Mouse (Mus musculus) MEL (cell line): ENCODE measurements around the gene Dpy19l3. TPM values are rescaled to one million over a fixed set of nuclear protein-coding genes. Genes with fewer than 3 reads are reported as not detected.

Experiments used
- DNase-seq: peaks from one replicate; pipeline ENCODE4 v3.0.0; 2011; ENCODE audit warnings: low read depth, low spot score
- H3K27ac ChIP-seq: 2 replicates; pipeline ENCODE4 v1.5.1; 2012; ENCODE audit warnings: low read depth, mild to moderate bottlenecking, control low read depth, low read length, moderate library complexity; ENCODE audit not compliant: control insufficient read depth
- H3K27me3 ChIP-seq, 2 experiments: fragments of 150-350 bp in 1 of 2; sonication (generic) in 1 of 2; 2 replicates each; pipeline ENCODE4 v1.6.1; 2012; ENCODE audit warnings: low read length in 2 of 2, mild to moderate bottlenecking in 2 of 2, improper control_type of control experiment in 1 of 2, moderate library complexity in 1 of 2; ENCODE audit not compliant: insufficient read depth in 2 of 2, control insufficient read depth in 1 of 2
- H3K36me3 ChIP-seq, 2 experiments: 2 replicates each; pipeline ENCODE4 v1.6.1; 2012 to 2014; ENCODE audit warnings: low read length in 2 of 2, improper control_type of control experiment in 1 of 2, inconsistent platforms in 1 of 2, mild to moderate bottlenecking in 1 of 2; ENCODE audit not compliant: insufficient read depth in 2 of 2, control insufficient read depth in 1 of 2
- H3K4me1 ChIP-seq, 2 experiments: fragments of 150-350 bp in 1 of 2; sonication (generic) in 1 of 2; 2 replicates each; pipeline ENCODE4 v1.6.1; 2012; ENCODE audit warnings: low read length in 2 of 2, improper control_type of control experiment in 1 of 2, mild to moderate bottlenecking in 1 of 2; ENCODE audit not compliant: insufficient read depth in 2 of 2, control insufficient read depth in 1 of 2
- H3K4me3 ChIP-seq, 2 experiments: fragments of 150-350 bp in 1 of 2; sonication (generic) in 1 of 2; 2 replicates each; pipeline ENCODE4 v1.5.1; 2012; ENCODE audit warnings: low read depth in 2 of 2, low read length in 2 of 2, mild to moderate bottlenecking in 2 of 2, moderate library complexity in 2 of 2, control low read depth in 1 of 2, improper control_type of control experiment in 1 of 2; ENCODE audit not compliant: control insufficient read depth in 1 of 2, insufficient read depth in 1 of 2
- H3K79me2 ChIP-seq: 2 replicates; pipeline ENCODE4 v1.6.1; 2012; ENCODE audit warnings: mild to moderate bottlenecking, low read length, moderate library complexity; ENCODE audit not compliant: control insufficient read depth, poor library complexity, insufficient read depth
- H3K9ac ChIP-seq: 2 replicates; pipeline ENCODE4 v1.6.1; 2012; ENCODE audit warnings: low read depth, mild to moderate bottlenecking, control low read depth, low read length, moderate library complexity; ENCODE audit not compliant: control insufficient read depth, poor library complexity, severe bottlenecking
- H3K9me3 ChIP-seq: fragments of 150-350 bp; sonication (generic); replicated peaks from 2 replicates; pipeline ENCODE4 v1.6.1; 2012; ENCODE audit warnings: mild to moderate bottlenecking, low read length, improper control_type of control experiment, moderate library complexity; ENCODE audit not compliant: insufficient read depth
- BHLHE40 ChIP-seq: IDR thresholded peaks from 2 replicates; pipeline ENCODE4 v1.6.1; 2012; ENCODE audit warnings: low read depth, mild to moderate bottlenecking, inconsistent platforms, low read length, improper control_type of control experiment, borderline replicate concordance
- CTCF ChIP-seq, 3 experiments: IDR thresholded peaks in 2 of 3; conservative IDR thresholded peaks in 1 of 3; 2 replicates each; pipeline ENCODE4 v1.5.1; 2011 to 2012; ENCODE audit warnings: low read length in 3 of 3, low read depth in 2 of 3, mild to moderate bottlenecking in 2 of 3, improper control_type of control experiment in 1 of 3, inconsistent platforms in 1 of 3, mixed read lengths in 1 of 3, moderate library complexity in 1 of 3; ENCODE audit not compliant: control insufficient read depth in 1 of 3, insufficient read depth in 1 of 3, poor library complexity in 1 of 3, severe bottlenecking in 1 of 3
- ELF1 ChIP-seq: IDR thresholded peaks from 2 replicates; pipeline ENCODE4 v1.6.1; 2014; ENCODE audit warnings: low read depth, mild to moderate bottlenecking, inconsistent platforms, low read length, improper control_type of control experiment, moderate library complexity
- EP300 ChIP-seq, 2 experiments: IDR thresholded peaks; 2 replicates each; pipeline ENCODE4 v1.6.1; 2011; ENCODE audit warnings: improper control_type of control experiment in 2 of 2, low read length in 2 of 2, low read depth in 1 of 2, mild to moderate bottlenecking in 1 of 2
- ETS1 ChIP-seq: IDR thresholded peaks from 2 replicates; pipeline ENCODE4 v1.6.1; 2012; ENCODE audit warnings: low read depth, mild to moderate bottlenecking, inconsistent platforms, low read length, improper control_type of control experiment, moderate library complexity
- HCFC1 ChIP-seq: IDR thresholded peaks from 2 replicates; pipeline ENCODE4 v1.6.1; 2012; ENCODE audit warnings: low read depth, mild to moderate bottlenecking, inconsistent platforms, low read length, improper control_type of control experiment, moderate library complexity
- MAX ChIP-seq: IDR thresholded peaks from 2 replicates; pipeline ENCODE4 v1.6.1; 2011; ENCODE audit warnings: low read length, improper control_type of control experiment
- MEF2A ChIP-seq: IDR thresholded peaks from 2 replicates; pipeline ENCODE4 v1.6.1; 2014; ENCODE audit warnings: low read depth, mild to moderate bottlenecking, inconsistent platforms, low read length, improper control_type of control experiment; ENCODE audit not compliant: poor library complexity, insufficient replicate concordance, severe bottlenecking; ENCODE audit errors: extremely low read depth
- MXI1 ChIP-seq: IDR thresholded peaks from 2 replicates; pipeline ENCODE4 v1.6.1; 2011; ENCODE audit warnings: mild to moderate bottlenecking, low read depth, low read length, improper control_type of control experiment
- NELFE ChIP-seq: IDR thresholded peaks from 2 replicates; pipeline ENCODE4 v1.6.1; 2011; ENCODE audit warnings: low read depth, low read length, improper control_type of control experiment
- NRF1 ChIP-seq: IDR thresholded peaks from 2 replicates; pipeline ENCODE4 v1.6.1; 2014; ENCODE audit warnings: low read depth, mild to moderate bottlenecking, inconsistent platforms, low read length, improper control_type of control experiment, moderate library complexity; ENCODE audit not compliant: poor library complexity, insufficient read depth, severe bottlenecking
- POLR2A ChIP-seq, 2 experiments: IDR thresholded peaks; 2 replicates each; pipeline ENCODE4 v1.6.1; 2011 to 2012; ENCODE audit warnings: low read length in 2 of 2, mild to moderate bottlenecking in 2 of 2, control low read depth in 1 of 2, improper control_type of control experiment in 1 of 2, low read depth in 1 of 2, moderate library complexity in 1 of 2; ENCODE audit not compliant: control insufficient read depth in 1 of 2, insufficient read depth in 1 of 2, poor library complexity in 1 of 2
- POLR2AphosphoS2 ChIP-seq: IDR thresholded peaks from 2 replicates; pipeline ENCODE4 v1.6.1; 2011; ENCODE audit warnings: low read length, improper control_type of control experiment
- RAD21 ChIP-seq: IDR thresholded peaks from 2 replicates; pipeline ENCODE4 v1.6.1; 2011; ENCODE audit warnings: mild to moderate bottlenecking, low read depth, low read length, improper control_type of control experiment
- SIN3A ChIP-seq: IDR thresholded peaks from 2 replicates; pipeline ENCODE4 v1.6.1; 2012; ENCODE audit warnings: low read length, improper control_type of control experiment, inconsistent platforms
- TBP ChIP-seq: IDR thresholded peaks from 2 replicates; pipeline ENCODE4 v1.8.0; 2011; ENCODE audit warnings: low read depth, low read length, improper control_type of control experiment
- TCF12 ChIP-seq: IDR thresholded peaks from 2 replicates; pipeline ENCODE4 v1.6.1; 2014; ENCODE audit warnings: low read depth, mild to moderate bottlenecking, inconsistent platforms, low read length, improper control_type of control experiment, moderate library complexity
- ZC3H11A ChIP-seq: IDR thresholded peaks from 2 replicates; pipeline ENCODE4 v1.6.1; 2012; ENCODE audit warnings: low read depth, mild to moderate bottlenecking, inconsistent platforms, low read length, improper control_type of control experiment
- polyA plus RNA-seq, 2 experiments: library from polyadenylated mRNA; stranded (reverse) in 1 of 2; unstranded in 1 of 2; fragments of >175 nt in 1 of 2; fragments of >200 nt in 1 of 2; gene quantifications; 2 replicates each; pipeline versions ENCODE4 v1.2.1 to v1.2.4; 2012; ENCODE audit warnings: low replicate concordance in 2 of 2, low read depth in 1 of 2; ENCODE audit not compliant: insufficient read length in 2 of 2, insufficient read depth in 1 of 2, missing spikeins in 1 of 2
- total RNA-seq: library from RNA; depleted of rRNA; stranded (reverse); fragments of 300-350 nt; gene quantifications from 2 replicates; pipeline ENCODE4 v1.2.3, GENCODE M21; 2012; rRNA removed

Dpy19l3 gene
- 5.6 and 7.4 TPM in 2 replicates for total RNA-seq
- polyA plus RNA-seq: 1 to 10 TPM in 1 of 2 experiments, not detected in 1; 9.9 TPM

DNA sequence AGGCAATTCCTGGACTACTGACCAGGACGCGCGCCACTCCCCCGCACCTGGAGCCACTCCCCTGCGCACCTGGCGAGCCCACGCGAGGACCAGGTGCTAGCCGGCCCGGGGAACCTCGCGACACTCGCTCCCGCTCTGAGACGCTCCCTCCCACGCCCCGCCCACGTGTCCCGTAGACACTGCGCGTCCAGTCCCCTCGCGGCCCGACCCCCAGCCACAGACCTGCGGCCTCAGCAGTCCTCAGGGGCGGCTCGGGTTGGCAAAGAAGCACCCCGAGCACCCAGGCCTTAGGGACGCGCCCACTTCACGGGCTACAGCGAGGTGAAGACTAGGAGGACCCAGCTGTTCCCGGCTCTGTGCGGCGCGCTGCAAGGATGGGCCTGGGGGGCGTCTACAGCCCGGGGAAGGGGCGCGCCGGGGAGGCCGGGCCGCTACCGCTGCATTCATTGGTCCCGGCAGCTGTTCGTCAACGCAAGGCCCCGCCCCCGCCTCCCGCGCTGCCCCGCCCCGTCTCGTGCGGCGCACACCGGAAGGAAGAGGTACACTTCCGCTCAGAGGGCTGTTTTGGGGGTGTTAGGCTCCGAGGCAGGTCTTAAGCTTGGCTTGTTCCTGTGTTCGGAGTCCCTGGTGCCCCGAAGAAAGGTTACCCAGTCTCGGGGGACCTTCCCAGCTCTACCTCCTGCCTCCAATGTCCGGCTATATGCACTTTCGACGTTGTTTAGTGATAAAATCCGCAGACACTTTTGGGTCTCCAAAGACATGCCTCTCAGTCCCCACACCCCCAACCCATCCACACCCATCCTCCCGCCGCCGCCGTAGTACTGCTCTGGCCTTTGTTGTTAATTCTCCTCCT lies at the start of gene Dpy19l3:
Gene Dpy19l3, minus strand, starts transcription at position 422 of the 853 bp plus-strand sequence.
- H3K9ac ChIP-seq: peak within 1 kb of the TSS; percentile 84
- peak; percentile 91 for DNase-seq
- H3K9me3 ChIP-seq: no peaks in the 10 kb centered on the region
- no peaks in the 10 kb centered on the region for H3K27me3 ChIP-seq
- peaks cover 2% of the 10 kb centered on the region; the same call in 1 of the 2 replicates for H3K79me2 ChIP-seq
- peak within 1 kb of the TSS; percentile 60 for H3K27ac ChIP-seq
- peaks cover 0 to 6% of the 10 kb centered on the region in 2 experiments; a peak in 2 of 4 replicates for H3K4me1 ChIP-seq
- H3K4me3 ChIP-seq: peak within 1 kb of the TSS; percentile 83 to 86
- peaks cover 0 to 3% of the 10 kb centered on the region in 2 experiments; a peak in 1 of 4 replicates for H3K36me3 ChIP-seq
- TF ChIP-seq NRF1: 0 out of 2 replicates have a peak, but pooled peaks have one; percentile 10
- TF ChIP-seq TCF12: peak; percentile 29; the same call in 1 of the 2 replicates
- TF ChIP-seq ZC3H11A: no peak
- TF ChIP-seq MXI1: peak; percentile 50
- TF ChIP-seq CTCF (IDR thresholded peaks at IDR 0.05 in 2 of 3, conservative IDR thresholded peaks at IDR 0.05 in 1 of 3; ENCODE audit: control insufficient read depth in 1 of 3, insufficient read depth in 1 of 3, low read depth in 2 of 3, low read length in 3 of 3, poor library complexity in 1 of 3, severe bottlenecking in 1 of 3): no peak
- TF ChIP-seq HCFC1: peak; percentile 75
- TF ChIP-seq POLR2AphosphoS2: peak; percentile 76
- TF ChIP-seq POLR2A (IDR thresholded peaks at IDR 0.05; ENCODE audit: control insufficient read depth in 1 of 2, insufficient read depth in 1 of 2, low read depth in 1 of 2, low read length in 2 of 2, poor library complexity in 1 of 2): peak in 1 of 2 experiments; percentile 93; a peak in 2 of 4 replicates
- TF ChIP-seq ETS1: peak; percentile 33; the same call in 1 of the 2 replicates
- 0 out of 4 replicates have a peak, but pooled peaks of 1 of the 2 experiments have one; percentile 15 for TF ChIP-seq EP300 (IDR thresholded peaks at IDR 0.05; ENCODE audit: low read depth in 1 of 2, low read length in 2 of 2)
- no peak for TF ChIP-seq RAD21
- TF ChIP-seq BHLHE40: peak; percentile 99
- TF ChIP-seq ELF1: peak; percentile 72
- TF ChIP-seq MEF2A: no peak
- TF ChIP-seq TBP: peak; percentile 53
- TF ChIP-seq SIN3A: peak; percentile 60; the same call in 1 of the 2 replicates
- TF ChIP-seq NELFE: peak; percentile 85
- TF ChIP-seq MAX: peak; percentile 22
